Mouse (Mus musculus) common myeloid progenitor, adult 5-6 weeks (primary cell): ENCODE data around the gene Cd2ap. TPM values are rescaled to one million over a fixed set of nuclear protein-coding genes. Genes with fewer than 3 reads are reported as not detected.

Experiments used
- ATAC-seq: replicated peaks from 2 replicates; pipeline ENCODE4 v1.8.0; 2016; ENCODE audit warnings: low read depth, mild to moderate bottlenecking, moderate TSS enrichment, inconsistent platforms; ENCODE audit not compliant: poor library complexity, severe bottlenecking
- total RNA-seq: library from RNA; stranded (forward); fragments of 200-1000, 187-1606 nt; gene quantifications from 2 replicates; pipeline ENCODE4 v1.2.3, GENCODE M21; 2017

Cd2ap gene
- total RNA-seq, 1 experiment from 2014 or later = 17.4 TPM

- 0 out of 2 replicates have a peak, but pooled peaks have one; percentile 25 for ATAC-seq
Observed at GRCm38 (mm10) chr17:42870465-42870864, 6.0 kb downstream of the Cd2ap start.

DNA sequence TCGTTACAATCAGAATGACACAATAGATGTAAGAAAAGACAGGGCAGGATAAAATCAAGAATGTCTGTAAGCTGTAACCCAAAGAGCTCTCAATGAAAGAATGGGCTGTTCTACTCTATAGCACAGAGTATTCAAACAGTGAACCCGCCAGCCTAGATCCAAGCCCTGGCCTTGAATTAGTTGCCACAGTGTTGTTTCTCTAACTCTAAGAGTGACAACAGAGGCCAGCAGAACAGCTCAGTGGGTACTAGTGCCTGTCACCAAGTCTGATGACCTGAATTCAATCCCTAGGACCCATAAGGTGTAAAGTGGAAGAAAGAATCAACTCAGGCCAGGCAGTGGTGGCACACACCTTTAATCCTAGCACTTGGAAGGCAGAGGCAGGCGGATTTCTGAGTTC is 13.3 kb downstream of the Cd2ap start:
- ATAC-seq = no peak

GRCm38 (mm10) chr17:42860370-42860769 is 16.1 kb downstream of the Cd2ap start:
- no peak for ATAC-seq

- no peak for ATAC-seq
Observed at GRCm38 (mm10) chr17:42857506-42857905, 19.0 kb downstream of the Cd2ap start.

GRCm38 (mm10) chr17:42847108-42847507 is 29.4 kb downstream of the Cd2ap start:
- ATAC-seq = no peak

GRCm38 (mm10) chr17:42837193-42837592 is 39.3 kb downstream of the Cd2ap start:
- no peak for ATAC-seq

- ATAC-seq = no peak
Observed at GRCm38 (mm10) chr17:42822787-42823186, 53.7 kb downstream of the Cd2ap start.

- peak; percentile 99 for ATAC-seq
Observed at GRCm38 (mm10) chr17:42815374-42815773, 61.1 kb downstream of the Cd2ap start.

- no peak for ATAC-seq
Observed at GRCm38 (mm10) chr17:42792412-42792975, 84.0 kb downstream of the Cd2ap start.

DNA sequence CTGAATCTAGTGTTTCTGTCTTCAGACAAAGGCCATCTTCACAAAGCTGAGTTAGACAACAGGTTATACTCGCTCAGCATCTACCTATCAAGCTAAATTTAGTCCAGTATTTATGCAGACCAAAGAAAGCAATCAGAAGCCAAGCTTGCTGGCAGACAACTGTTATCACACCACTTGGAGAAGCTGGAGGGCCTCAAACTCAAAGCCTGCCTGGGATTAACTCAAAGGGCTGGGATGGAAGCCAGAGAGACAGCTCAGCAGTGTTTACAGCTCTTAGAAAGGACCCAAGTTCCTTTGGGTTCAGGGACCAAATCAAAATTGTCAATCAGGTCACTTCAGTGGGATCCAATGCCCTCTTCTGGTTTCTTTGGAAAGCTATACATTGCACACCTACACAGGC is 85.7 kb downstream of the Cd2ap start:
- no peak for ATAC-seq

- no peak for ATAC-seq
Observed at GRCm38 (mm10) chr17:42789723-42790122, 86.7 kb downstream of the Cd2ap start.

GRCm38 (mm10) chr17:42788686-42789453 is 87.6 kb downstream of the Cd2ap start:
- no peak for ATAC-seq

- peak; percentile 91 for ATAC-seq
Observed at GRCm38 (mm10) chr17:42782156-42782757, 94.2 kb downstream of the Cd2ap start.

GRCm38 (mm10) chr17:42753791-42754190 is 122.7 kb downstream of the Cd2ap start:
- no peak for ATAC-seq

- no peak for ATAC-seq
Observed at GRCm38 (mm10) chr17:42752173-42752572, 124.3 kb downstream of the Cd2ap start.

DNA sequence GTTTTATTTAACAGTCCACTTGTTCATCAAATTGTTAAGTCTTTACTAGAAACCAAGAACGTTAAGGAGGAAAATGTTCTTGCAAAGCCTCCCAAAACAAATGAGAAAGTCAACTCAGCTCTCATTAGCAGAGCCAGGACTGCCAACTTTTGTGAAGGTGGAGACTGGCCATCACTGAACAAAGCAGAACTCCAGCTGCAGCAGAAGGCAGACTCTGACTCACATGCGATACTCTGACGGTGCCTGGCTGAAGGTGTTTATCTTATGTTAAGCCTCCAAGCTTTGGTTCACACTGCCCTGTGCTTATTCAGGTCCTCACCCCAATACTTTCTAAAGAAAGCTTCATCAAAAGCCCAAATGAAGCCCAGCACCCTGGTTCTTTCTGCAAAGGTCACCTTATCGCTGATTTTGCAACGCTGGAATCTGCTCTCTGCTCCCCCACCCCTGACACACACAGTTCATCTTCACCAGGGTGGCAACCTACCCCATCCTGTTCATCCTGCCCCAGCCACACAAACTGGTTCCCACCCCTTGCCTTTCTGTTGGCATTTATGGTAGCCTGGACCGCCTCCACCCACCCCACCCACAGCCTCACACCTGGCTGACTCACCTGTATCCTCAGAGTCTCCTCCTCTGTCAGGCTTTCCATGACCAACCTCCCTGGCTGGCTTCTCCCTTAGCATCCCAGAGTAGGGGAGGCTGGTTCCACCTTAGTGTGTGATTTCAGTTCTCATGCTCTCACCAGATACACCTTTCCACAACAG is 130.6 kb downstream of the Cd2ap start:
- no peak for ATAC-seq

Other genes with a start within 250 kb of the Cd2ap start
- not detected in 2 replicates for gene Adgrf4, start 184.4 kb downstream of the Cd2ap start, total RNA-seq
- gene Adgrf2, start 134.5 kb downstream of the Cd2ap start, total RNA-seq = not detected in 2 replicates
- gene Tnfrsf21, start 139.9 kb upstream of the Cd2ap start, total RNA-seq = 39.2 and 49.5 TPM in 2 replicates